Mouse (Mus musculus): ENCODE results near the gene Grhpr.
A peak's percentile ranks its signal among the peaks of the same experiment; 100 is the strongest.
"Not testable (repeated sequence)": the region's sequence is repeated elsewhere in the genome, so short reads cannot be mapped to it uniquely, and the experiment has no call there.

The Grhpr gene

DNA sequence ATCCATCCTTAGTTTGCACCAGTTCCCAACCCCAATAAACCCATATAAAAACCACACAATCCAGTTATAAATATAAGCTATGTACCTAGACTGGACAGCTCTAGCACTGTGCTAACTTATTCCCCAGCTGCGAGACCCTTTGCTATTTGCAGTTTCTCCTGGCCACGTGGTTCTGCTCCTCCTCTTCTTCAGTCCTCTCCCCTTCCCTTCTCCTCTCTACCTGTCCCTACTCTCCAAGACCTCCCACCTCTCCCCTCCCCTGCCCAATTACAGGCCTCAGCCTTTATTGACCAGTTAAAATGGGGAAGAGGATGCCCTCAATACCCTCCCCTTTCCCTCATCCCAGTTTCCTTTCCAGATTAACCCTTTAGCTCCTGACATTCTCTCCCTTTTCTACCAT lies 32.3 kb downstream of the Grhpr start:
- DNase-seq (ENCODE audit: low spot score in 2 of 2), result no peak

DNA sequence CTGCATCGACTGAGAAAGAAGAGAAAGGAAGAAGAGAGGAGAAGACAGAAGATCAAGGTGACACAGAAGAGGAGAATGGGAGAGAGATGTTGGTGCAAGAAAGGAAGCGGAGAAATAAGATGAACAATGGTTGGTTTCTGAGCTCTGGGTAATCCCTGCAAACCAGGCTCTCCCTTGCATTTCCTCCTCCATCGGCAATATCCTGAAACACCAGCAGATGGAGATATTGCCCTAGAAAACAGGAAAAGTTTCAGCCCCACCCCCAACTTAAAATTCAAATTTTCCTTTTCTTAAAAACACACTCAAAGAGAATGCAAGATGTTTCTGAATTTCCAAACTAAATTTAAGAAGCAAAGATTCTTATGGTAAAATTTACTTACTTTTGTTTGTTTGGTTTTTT lies 34.4 kb downstream of the Grhpr start:
- peak; percentile 28 to 44 for DNase-seq (ENCODE audit: low spot score in 2 of 2)

DNA sequence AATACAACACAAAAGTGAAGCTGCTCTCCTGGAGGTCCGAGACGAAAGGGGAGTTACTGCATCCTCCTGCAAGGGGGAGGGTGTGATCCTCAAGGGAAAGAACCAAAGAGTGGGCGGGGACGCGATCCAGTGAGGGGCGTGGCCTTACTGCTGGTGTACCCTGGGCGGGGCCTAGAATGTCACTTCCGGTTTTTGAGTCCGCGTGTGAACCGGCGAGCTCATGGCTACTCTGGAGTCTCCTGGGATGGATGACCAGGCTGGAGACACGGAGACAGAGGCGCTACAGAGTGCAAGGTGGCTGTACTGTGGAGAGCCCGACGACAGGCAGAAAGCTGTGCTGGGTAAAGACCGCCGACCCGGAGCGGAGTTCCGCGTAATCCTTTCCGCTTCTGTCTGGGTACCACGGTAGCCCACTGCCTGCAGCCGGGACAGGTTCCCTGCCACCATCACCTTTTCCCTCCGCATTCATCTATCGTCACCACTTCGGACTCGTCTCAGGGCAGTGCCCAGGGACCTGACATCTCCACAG lies 37.3 kb downstream of the Grhpr start, which contains the start of gene Polr1e:
Gene Polr1e (plus strand): TSS at position 132 of the 529 bp plus-strand sequence.
- peak; percentile 92 to 95 for DNase-seq (ENCODE audit: low spot score in 2 of 2)

DNA sequence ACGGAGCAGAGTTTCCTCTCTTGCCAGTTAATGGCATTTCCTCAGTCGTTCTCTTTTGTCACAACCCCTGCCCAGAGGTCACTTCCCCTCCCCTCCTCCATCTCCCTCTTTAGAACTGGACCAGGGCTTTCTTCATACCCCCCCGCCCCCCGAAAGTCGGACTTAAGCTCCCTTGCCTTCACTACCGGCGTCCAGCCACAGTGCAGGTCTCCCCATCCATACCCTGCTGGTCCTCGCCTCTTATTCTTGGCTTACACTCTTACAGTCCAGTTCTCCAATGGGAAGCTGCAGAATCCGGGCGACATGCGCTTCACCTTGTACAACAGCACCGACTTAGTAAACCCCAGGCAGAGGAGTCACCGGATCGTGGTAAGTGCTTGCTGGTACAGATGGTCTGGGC lies 37.8 kb downstream of the Grhpr start:
- DNase-seq (ENCODE audit: low spot score in 2 of 2), result no peak

DNA sequence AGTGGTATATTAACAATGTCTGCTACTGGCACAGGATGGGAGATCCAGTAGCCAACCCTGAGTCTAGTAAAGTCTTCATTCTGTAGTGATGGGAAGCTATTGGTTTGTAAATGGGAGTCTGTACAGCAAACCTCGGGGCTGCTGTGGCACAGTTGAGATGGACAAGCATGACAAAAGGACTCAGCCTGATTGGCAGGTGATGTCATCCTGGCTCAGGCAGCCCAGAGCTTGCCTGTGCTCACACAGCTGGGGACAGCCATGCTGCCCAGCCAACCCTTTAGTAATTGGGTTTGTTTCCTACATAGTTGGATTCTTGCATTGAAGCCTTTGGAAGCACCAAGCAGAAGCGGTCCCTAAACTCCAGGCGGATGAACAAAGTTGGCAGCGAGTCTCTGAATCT lies 45.3 kb downstream of the Grhpr start:
- DNase-seq (ENCODE audit: low spot score in 2 of 2), result no peak

DNA sequence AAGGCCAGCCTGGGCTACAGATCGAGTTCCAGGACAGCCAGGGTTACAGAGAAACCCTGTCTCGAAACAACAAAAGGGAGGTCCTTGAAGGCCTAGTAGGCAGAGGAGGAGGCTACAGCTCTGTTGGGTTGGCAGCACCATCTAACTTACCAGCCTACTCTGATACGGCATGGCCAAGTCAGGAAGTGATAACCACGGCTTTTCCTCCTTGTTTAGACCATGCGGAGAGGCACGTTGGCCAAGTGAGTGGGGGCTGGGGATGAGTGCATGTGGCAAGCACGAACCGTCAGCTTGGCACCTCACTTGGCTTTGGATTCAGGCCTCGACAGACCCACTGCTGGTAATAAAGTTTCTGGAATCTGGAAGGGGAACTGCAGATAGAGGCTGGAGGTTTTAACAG lies 51.4 kb downstream of the Grhpr start:
- no peak for DNase-seq (ENCODE audit: low spot score in 2 of 2)

DNA sequence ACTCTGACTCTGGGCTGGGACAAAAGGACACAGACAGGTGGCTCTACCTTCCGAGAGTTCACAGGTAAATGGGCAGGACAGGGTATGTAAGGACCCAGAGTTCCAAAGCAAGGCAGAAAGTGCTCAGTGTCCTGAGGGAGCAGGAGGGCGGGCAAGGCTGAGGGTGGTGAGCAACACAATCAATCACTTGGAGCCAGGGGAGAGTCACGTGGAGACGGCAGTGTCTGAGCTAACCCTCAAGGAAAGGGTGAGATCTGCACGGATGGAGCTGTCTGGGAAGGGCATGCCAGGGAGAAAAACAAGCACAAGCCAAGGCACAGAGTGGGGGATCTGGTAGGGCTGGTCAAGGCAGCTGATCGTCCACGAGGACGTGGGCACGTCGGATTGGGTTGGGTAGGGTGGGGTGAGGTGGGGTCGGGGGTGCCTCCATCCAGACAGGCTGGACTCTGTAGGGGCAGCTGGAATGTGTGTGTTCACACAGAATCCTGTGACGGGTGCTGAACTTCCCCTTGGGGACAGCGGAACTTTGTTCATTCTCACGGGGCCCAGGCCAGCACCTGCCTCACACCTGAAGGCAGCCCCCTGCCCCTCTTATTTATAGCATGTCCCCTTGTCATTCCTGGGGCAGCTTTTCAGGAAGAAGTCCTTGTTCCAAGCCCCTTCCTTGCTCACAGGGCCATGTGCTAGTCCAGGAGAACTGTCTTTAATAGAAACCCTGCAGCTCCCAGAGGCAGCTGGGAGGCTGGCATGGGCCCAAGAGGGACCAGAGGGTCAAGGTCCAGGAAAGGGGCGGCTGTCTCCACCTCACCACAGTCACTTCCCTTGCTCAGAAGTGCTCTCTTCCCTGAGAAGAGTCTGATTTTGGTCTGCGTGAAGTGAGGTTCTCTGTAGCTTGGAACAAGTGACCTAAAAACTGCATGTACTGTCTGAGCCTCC lies 53.8 kb downstream of the Grhpr start:
- DNase-seq (ENCODE audit: low spot score in 2 of 2), result no peak

DNA sequence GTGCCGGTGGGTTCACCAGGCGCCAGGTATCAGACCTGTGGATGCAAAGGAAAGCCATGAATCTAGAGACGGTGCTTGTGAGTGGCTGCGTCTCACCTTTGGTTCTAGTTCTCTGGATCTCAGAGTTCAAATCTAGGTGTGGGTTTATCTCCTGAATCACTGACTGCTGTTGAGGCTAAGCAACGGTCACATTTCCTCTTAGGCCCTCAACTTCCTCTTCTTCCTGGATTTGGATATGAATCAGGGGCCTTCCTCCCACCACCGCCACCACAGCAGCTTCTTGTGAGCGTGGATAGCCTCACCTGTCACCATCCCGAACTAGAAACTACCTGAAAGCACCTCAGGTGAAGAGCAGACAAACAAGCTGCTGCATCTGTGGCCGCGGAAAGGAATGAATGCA lies 54.9 kb downstream of the Grhpr start:
- DNase-seq (ENCODE audit: low spot score in 2 of 2), result no peak

DNA sequence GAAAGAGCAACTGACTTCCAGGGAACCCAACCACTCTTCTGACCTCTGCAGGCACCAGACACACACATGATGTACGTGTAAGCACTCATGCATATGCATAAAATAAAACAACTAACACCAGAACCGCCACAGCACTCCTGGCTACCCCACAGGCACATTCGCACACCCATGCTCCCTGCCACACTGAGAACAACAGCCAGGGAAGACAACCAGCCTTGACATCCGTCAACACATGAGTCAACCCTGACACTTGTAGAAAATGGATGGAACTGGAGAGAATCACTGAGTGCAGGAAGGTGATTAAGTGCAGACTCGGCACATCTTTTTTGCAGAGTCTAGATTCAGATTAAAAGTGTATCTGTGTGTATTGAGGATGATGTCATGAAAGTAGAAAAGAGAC lies 55.4 kb downstream of the Grhpr start:
- no peak for DNase-seq (ENCODE audit: low spot score in 2 of 2)

DNA sequence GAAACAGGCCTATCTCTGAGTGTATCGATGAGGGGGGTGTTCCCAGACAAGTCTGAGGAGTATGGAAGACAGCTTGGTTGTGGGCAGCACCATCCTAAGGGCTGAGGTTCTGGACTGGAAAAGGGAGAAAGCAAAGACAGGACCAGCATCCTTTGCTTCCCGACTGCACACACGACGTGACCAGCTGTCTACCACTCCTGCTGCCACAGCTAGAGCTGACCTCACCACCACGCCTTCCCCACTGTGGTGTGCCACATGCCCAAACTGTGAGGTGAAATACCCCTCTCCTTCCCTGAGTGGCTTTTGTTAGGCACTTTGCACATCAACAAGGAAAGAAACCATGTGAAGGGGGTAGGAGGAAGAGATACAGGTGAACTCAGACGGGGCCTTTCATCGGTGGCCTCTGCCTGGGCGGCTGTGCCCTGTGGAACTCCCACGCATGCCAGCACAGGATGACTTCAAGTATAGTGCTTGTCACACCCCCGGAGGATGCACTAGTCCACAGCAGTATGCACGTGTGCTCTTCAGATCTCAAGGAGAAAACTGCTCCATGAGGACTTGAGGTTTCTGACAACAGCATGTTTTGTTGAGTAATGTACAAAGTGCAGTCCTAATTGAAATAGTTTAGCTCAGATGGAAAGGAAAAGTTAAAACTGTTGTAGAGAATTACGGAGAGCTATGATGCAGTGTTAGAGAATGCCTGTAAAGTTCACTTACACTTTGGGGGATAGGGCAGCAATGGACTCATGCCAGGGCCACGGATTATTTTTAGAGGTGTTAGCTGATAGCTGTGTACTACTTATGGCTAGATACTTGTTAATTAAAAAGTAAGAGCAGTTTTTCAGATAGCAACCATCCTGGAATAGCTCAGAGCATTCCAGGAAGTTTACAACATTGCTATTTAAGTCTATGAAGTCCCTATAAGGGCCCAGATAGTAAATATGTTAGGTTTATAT lies 56.5 kb downstream of the Grhpr start:
- no peak for DNase-seq (ENCODE audit: low spot score in 2 of 2)

DNA sequence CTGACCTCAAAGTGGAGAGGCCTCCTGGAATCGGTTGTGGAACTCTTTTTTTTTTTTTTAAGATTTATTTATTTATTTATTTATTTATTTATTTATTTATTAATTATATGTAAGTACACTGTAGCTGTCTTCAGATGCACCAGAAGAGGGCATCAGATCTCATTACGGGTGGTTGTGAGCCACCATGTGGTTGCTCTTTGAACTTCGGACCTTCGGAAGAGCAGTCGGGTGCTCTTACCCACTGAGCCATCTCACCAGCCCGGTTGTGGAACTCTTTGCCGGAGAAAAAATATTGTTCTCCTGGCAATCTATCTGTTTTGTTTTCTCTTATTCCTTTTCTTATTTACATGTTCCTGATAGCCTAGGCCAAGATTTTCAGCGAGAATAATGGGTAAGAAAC lies 57.7 kb downstream of the Grhpr start:
- not testable (repeated sequence) for DNase-seq (ENCODE audit: low spot score in 2 of 2)

DNA sequence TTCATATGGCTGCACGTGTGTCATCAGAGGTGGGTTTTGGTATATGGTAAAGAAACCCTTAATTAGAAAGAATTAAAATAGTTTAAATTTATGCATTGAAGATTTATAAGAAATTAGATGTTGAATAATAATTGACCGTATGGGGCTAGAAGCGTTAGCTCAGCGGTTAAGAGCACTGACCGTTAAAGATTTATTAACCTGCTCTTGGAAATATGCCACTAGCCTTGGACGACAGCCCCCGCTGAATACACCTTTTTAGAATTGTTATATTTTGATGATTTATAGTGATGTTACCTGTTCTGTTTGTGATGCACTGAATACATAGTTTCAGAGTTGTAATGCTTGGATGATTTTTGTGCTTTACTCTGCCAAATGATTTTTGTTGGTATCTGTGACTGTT lies 58.4 kb downstream of the Grhpr start:
- not testable (repeated sequence) for DNase-seq (ENCODE audit: low spot score in 2 of 2)

Data from urinary bladder, postnatal 36 days (tissue).